Mouse (Mus musculus) right cerebral cortex, postnatal 25 days (tissue): ENCODE results near the gene Efcab14.
A peak's percentile ranks its signal among the peaks of the same experiment; 100 is the strongest.

ENCODE experiments used
- DNase-seq: peaks from one replicate; pipeline ENCODE4 v3.0.0; 2022

The Efcab14 gene

DNA sequence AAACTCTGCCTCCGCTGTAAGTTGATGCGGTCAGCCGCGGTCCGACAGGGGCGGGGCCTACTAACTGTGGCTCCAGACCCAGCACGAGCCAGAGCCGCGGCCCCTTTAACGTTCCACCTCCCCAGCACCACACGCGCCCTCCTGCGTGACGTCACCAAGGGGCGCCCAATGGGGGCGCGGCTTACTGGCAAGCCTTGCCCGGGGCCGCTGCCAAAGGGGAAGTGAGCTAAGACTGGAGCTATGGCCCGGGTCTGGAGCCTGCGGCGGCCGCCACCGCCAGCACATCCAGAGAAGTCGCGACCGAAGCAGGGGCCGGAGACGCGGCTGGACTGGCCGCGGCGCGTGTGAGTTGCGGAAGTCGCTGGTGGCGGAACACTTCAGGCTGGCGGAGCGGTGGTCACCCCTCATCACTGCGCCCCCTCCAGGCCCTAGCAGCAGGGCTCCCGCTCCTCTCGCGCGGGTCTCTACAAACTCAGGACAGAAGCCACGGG lies at the start of gene Efcab14:
Gene Efcab14, plus strand, starts transcription at position 194 of the 491 bp plus-strand sequence.
- DNase-seq, result peak; percentile 98

DNA sequence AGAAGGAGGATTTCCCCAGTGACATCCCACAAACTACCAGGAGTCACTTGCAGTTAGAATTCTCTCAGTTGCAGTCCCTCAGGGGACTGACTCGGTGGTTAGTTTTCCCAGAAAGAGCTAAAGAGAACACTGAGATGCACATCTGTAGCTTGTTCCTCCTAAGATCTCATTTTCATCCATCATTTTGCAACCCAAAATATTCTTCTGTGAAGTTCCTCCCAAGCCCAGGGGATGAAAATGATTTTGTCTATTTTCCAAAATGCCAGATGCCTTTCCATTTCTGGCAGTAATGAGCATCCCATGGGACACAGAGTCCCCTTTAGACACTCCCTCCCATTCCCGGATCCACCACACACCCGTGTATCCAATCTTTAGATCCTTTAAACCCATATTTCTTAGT lies 36.1 kb upstream of the Efcab14 start:
- no peak for DNase-seq

- DNase-seq, result no peak
These were observed 33.5 kb upstream of the Efcab14 start for GRCm38 (mm10) chr4:115703927-115704505.

GRCm38 (mm10) chr4:115708974-115709593 lies 28.5 kb upstream of the Efcab14 start:
- DNase-seq, result no peak

DNA sequence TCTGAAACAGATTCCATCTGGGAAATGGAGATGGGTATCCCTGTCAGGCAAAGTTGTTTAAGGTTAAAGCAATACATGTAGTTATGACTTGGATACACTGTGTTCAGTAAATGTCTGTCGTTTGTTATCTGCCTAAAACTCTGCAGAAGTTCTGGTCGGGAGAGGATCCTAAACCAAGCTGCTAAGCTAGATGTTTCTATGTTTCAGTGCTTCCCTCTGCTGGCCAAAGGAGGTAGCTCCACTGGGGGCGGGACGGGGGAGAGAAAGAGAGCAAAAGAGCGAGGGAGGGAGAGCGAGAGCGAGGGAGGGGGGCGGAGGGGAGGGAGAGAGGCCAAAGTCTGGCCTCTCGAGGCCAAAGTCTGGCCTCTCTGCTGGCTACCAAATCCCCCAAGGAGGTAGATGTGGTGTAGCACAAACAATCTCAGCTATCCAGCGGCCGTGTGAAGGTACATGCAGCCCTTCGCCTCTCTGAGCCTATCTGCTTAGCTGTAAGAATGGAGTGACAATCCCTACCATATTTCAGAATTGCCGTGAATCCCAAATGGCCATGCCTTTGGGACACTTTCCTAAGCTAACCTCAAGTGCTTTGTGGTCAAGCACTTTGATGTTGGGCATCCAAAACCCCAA lies 27.6 kb upstream of the Efcab14 start:
- DNase-seq, result peak; percentile 74

- DNase-seq, result no peak
These were observed 8.8 kb upstream of the Efcab14 start for GRCm38 (mm10) chr4:115728721-115729120.

GRCm38 (mm10) chr4:115731588-115732222 lies 5.8 kb upstream of the Efcab14 start:
- DNase-seq, result peak; percentile 73

- no peak for DNase-seq
These were observed 5.2 kb upstream of the Efcab14 start for GRCm38 (mm10) chr4:115732223-115732818.

DNA sequence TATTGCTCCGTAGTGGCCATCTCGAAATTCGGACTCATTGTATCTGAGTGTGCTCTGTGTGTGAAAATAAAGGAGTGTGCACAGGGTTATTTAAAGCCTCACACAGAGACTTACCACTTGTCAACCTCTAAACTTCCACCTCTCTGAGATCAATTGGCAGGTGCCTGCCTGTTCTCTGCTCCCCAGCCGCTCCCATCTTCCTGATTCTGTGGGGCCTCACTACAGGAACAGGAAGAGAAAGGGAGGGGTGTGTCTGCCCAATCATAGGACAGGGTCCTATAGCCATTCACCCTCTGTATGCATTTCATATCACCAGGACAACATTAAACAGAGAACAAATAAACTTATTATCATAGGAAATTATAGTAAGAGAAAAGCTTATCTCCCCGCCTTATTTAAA lies 3.8 kb upstream of the Efcab14 start:
- no peak for DNase-seq

DNA sequence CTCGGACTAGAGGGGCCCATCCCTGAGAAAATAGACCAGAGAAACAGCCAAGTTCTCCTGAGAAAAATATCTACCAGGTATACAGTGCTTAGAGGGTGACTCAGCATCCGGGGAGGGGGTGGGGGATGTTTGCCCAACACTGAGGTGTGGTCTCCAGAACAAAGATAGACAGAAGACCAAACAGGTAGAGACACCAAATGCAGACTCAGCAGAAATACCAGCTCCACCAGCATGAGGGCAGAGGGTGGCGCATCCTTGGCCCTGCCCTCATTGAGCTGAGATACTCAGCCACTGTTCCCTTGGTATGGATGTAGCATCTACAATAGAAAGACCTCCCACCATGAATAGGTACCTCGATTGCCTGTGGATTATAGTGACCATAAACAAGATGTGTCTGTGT lies 2.7 kb upstream of the Efcab14 start:
- DNase-seq, result no peak

DNA sequence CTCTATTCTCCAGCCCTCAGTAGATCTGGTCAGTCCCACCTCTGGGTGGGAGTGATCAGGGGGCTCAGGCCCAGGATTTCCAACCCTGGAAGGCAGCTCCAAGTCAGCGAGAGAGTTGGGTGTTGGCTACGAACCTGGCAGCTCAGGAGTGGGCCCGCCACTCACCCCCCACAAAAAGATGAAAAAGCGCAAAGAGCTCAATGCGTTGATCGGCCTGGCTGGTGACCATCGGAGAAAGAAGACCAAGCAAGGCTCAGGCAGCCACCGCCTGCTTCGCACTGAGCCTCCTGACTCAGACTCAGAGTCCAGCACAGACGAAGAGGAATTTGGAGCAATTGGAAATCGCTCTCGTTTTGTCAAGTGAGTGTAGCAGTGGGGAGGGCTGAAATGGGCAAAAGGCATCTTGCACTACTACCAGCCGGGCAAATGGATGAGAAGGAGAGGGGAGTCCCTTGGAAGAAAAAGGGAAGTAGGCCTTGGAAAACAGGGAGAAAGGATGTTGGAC lies 989 bp downstream of the Efcab14 start:
- DNase-seq, result no peak

GRCm38 (mm10) chr4:115742658-115743057 lies 5.1 kb downstream of the Efcab14 start:
- no peak for DNase-seq

DNA sequence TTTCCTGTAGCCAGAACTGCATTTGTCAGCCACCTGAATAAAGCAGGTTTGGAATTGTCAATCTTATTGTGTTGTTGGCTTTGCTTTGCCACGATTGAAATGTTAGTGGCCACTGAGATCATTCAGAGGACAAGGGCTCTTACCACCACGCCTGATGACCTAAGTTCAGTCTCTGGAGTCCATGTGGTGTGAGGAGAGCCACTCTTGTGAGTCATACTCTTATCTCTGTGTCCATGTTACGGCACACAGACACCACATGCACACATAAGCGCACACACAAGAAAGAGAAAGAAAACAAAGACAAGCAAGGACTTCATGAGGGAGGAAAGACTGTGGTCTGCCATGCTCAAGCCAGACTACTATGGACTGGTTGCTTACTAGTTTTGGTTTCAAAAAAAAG lies 5.6 kb downstream of the Efcab14 start:
- DNase-seq, result no peak

DNA sequence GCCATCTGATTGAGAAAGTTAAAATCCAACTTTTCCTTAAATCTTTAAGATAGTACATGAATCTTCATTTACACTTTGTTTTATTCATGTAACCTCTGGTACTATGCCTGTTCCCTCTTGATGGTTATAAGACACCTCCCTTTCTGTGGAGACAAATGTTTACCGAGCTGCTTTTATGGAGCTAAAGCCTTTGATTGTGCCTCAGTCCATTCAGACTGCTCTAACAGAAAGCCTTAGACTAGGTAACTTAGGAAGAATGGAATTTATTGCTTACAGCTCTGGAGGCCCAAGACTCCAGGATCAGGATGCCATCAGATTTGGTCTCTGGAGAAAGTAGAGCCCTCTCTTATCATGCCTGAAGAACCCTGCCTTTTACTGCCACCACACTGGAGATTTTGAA lies 10.6 kb downstream of the Efcab14 start:
- DNase-seq, result no peak

- no peak for DNase-seq
These were observed 11.8 kb downstream of the Efcab14 start for GRCm38 (mm10) chr4:115749336-115749735.

- no peak for DNase-seq
These were observed 16.6 kb downstream of the Efcab14 start for GRCm38 (mm10) chr4:115754101-115754500.

DNA sequence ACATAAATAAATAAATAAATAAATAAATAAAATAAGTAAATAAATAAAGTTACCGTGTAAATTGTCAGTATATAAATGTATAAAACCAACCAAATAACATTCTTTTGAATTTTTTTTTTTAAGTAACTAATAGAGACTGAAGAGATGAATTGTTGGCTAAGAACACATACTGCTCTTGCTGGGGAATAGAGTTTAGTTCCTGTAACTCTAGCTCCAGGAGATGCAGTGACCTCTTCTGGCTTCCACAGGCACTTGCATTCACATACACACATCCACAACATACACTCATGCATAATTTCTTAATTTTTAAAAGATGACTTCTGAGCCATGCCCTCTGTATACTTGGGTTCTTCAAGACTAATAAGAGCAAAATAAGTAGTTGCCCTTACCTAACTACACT lies 17.3 kb downstream of the Efcab14 start:
- DNase-seq, result no peak

DNA sequence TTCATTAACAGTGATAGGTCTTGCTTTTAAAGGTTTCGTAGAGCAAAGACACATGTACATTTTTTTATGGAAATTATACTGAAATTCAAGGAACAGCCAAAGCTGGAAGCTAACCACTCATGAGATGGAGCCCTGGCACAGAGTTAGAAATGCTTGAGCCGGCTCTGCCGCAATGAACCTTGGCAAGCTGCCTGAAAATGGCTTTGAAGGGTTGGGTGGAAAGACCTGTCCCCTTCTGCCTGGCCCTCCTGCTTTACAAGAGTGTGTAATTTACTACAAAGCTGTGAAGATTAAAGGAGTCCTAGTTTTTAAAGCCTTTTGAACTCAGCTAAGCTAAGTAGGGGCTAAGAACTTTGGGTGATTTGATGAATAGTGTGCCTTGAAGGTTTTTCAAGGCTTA lies 23.7 kb downstream of the Efcab14 start:
- DNase-seq, result no peak

DNA sequence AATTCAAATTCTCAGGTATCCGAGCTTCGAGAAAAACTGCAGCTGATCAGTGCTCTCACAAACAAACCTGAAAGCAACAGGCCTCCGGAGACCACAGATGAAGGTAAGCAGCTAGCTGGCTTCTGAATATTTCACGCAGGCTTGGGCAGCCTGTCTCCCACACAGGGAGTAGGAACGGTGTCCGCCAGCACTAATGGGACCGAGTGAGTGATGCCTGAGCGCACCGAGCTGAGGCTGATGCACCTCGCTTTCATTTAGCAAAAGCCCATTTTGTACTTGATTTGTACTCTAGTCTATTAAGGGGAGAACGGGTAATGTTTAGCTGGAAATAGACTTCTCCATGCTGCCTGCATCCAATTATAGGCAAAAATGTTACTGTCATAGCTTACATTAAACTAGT lies 27.0 kb downstream of the Efcab14 start:
- DNase-seq, result no peak

- no peak for DNase-seq
These were observed 30.3 kb downstream of the Efcab14 start for GRCm38 (mm10) chr4:115767647-115768467.

GRCm38 (mm10) chr4:115775056-115775455 lies 37.5 kb downstream of the Efcab14 start:
- no peak for DNase-seq

- no peak for DNase-seq
These were observed 40.1 kb downstream of the Efcab14 start for GRCm38 (mm10) chr4:115777627-115778026.
